Mouse (Mus musculus) heart, embryonic 13.5 days (tissue): ENCODE data around the gene Mrpl50. TPM values are rescaled to one million over a fixed set of nuclear protein-coding genes. Genes with fewer than 3 reads are reported as not detected.
A peak's percentile ranks its signal among the peaks of the same experiment; 100 is the strongest.
"Not testable (repeated sequence)": the region's sequence is repeated elsewhere in the genome, so short reads cannot be mapped to it uniquely, and the experiment has no call there.

Experiments used
- ATAC-seq: fragments of 200-750 bp; cut with Nextera tagmentation; 2 replicates; pipeline ENCODE4 v1.8.0; 2017; ENCODE audit warnings: moderate TSS enrichment; ENCODE audit not compliant: insufficient number of reproducible peaks, low FRiP score, low TSS enrichment; ENCODE audit errors: extremely low read depth
- H3K27ac ChIP-seq: fragments of 300-500 bp; sonication (generic); replicated peaks from 2 replicates; pipeline ENCODE4 v1.5.1; 2015; ENCODE audit warnings: moderate library complexity, mild to moderate bottlenecking, inconsistent platforms
- H3K27me3 ChIP-seq: fragments of 300-500 bp; sonication (generic); replicated peaks from 2 replicates; pipeline ENCODE4 v1.6.1; 2015; ENCODE audit warnings: mild to moderate bottlenecking, inconsistent platforms
- H3K36me3 ChIP-seq: fragments of 300-500 bp; sonication (generic); 2 replicates; pipeline ENCODE4 v1.6.1; 2015; ENCODE audit warnings: mild to moderate bottlenecking, inconsistent platforms
- H3K4me1 ChIP-seq: fragments of 300-500 bp; sonication (generic); 2 replicates; pipeline ENCODE4 v1.6.1; 2015; ENCODE audit warnings: inconsistent platforms
- H3K4me2 ChIP-seq: fragments of 300-500 bp; sonication (generic); 2 replicates; pipeline ENCODE4 v1.6.1; 2015; ENCODE audit warnings: inconsistent platforms, mild to moderate bottlenecking, moderate library complexity
- H3K4me3 ChIP-seq: fragments of 300-500 bp; sonication (generic); 2 replicates; pipeline ENCODE4 v1.5.1; 2015; ENCODE audit warnings: moderate library complexity, mild to moderate bottlenecking, inconsistent platforms
- H3K9ac ChIP-seq: fragments of 300-500 bp; sonication (generic); 2 replicates; pipeline ENCODE4 v1.6.1; 2015; ENCODE audit warnings: inconsistent platforms, mild to moderate bottlenecking, moderate library complexity
- H3K9me3 ChIP-seq: fragments of 300-500 bp; sonication (generic); 2 replicates; pipeline ENCODE4 v1.6.1; 2016; ENCODE audit warnings: inconsistent platforms
- WGBS: fragments of 180-500 bp; shearing (Covaris S2); methylation state at CpG from one replicate; pipeline ENCODE4 v1.1.7; 2015; ENCODE audit warnings: mixed read lengths; 5-methylcytosine and 5-hydroxymethylcytosine counted together
- polyA plus RNA-seq: library from polyadenylated mRNA; unstranded; fragments of >200 nt; fragmentation: Nextera tagmentation; extraction: Ambion mirVana; gene quantifications from 2 replicates; pipeline ENCODE4 v1.2.1, GENCODE M21; 2015

The Mrpl50 gene
- polyA plus RNA-seq, 1 experiment from 2014 or later: 57.7 TPM

DNA sequence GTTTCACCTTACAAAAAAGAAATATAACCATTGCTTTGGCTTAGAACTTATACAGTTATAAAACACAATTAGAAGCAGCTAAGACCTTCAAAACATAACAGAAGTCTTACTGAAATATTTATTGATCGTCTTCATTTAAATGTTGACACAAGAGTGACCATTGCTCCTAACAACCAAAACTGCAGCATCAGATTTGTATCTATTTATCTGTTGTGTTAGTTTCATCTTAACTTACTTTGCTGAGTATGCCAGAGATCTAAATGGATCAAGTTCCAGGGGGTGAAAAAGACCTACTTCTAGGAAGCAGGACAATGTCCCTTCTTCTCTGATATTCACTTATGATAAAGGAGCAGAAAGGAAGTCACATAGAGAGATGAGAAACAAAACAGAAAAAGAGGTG lies 17.3 kb downstream of the Mrpl50 start:
- Histone ChIP-seq H3K4me2 (no peak overlapping the region), H3K9ac (no peak overlapping the region), H3K4me3 (no peak overlapping the region), H3K9me3 (no peaks in the 10 kb centered on the region), H3K36me3 (no peaks in the 10 kb centered on the region), H3K27me3 (no peaks in the 10 kb centered on the region), H3K27ac (no peak overlapping the region), H3K4me1 (peaks cover 4% of the 10 kb centered on the region; the same call in 1 of the 2 replicates)
- no peak for ATAC-seq
- 68% methylated on average over 1 of the region's 1 CpGs for WGBS

DNA sequence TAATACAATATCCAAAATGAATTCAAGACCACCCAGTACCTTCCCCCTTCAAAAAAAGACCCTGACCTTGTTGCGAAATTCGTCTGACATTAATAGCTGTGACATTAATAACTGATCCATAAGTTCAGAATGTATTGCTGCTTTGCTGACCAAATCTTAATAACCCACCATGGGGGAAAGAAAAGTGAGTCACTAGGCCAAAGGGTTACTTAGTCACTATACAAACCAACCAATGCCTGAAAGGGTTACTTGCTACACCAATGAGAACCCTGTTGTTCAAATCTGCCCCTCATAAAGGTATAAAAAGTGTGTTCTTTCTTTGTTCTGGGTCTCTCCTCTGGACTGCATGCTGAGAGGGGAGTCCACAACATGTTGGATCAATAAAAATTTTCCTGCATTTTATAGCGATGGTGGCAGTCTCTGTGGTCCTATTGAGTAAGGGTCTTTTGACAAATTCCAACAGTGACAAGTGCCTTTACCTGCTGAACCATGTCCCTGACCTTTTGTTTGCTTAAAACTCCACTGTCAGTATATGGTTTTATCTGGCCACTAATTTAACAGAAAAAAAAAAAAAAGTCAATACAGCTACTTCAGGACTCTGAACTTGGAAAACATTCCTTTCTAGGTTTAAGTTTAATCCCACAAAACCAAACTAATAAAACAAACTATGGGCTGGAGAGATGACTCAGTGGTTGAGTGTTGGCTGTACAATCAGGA lies 34.8 kb downstream of the Mrpl50 start:
- H3K27ac ChIP-seq, H3K4me1 ChIP-seq, H3K36me3 ChIP-seq, H3K9ac ChIP-seq, H3K9me3 ChIP-seq, H3K27me3 ChIP-seq, H3K4me2 ChIP-seq, H3K4me3 ChIP-seq, ATAC-seq: not testable (repeated sequence)
- WGBS: 76% methylated on average over 3 of the region's 3 CpGs

DNA sequence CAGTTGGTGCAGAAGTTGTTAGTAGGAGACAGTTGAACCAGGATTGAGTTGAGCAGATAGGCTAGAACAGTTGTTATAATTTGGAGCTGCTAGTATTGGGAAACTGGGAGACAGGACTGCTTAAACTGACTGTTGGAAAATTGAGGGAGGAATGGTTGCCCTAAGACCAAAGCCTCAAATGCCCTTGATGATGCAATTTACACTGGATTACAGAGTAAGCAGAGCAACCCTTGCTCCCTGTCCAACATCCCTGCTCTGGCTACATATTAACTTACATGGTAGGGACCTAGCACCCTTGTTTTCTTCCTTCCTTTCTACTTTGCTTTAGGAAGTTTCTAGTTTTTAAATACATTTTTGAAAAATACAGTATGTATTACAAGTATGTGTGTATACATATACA lies 35.5 kb downstream of the Mrpl50 start:
- no peak for ATAC-seq
- Histone ChIP-seq H3K4me1 (0 out of 2 replicates have a peak, but pooled peaks cover 2% of the 10 kb centered on the region), H3K4me2 (no peak overlapping the region), H3K36me3 (no peaks in the 10 kb centered on the region), H3K9ac (no peak overlapping the region), H3K27ac (no peak overlapping the region), H3K27me3 (no peaks in the 10 kb centered on the region; the same call in 1 of the 2 replicates), H3K9me3 (no peaks in the 10 kb centered on the region), H3K4me3 (no peak overlapping the region)

DNA sequence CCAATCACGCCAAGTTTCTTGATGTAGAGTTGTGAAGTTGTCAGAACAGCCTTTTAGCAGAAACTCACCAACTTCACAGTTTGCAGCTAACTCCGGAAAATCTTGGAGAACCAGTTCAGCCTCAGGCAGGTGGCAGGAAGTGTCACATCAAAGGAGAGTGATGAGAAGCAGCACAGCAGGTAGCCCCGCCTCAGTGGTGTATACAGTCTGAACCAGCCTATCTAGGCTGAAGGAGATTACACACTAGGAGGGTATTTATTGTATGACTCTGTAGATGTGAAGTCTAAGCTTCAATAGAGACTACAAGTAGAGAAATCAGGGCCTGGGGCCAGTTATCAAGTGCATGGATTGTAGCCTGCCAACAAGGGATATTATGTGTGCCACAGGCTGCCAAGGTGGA lies 40.0 kb downstream of the Mrpl50 start:
- ATAC-seq: no peak
- Histone ChIP-seq H3K4me1 (peaks cover 13% of the 10 kb centered on the region), H3K27me3 (no peaks in the 10 kb centered on the region; the same call in 1 of the 2 replicates), H3K27ac (no peak overlapping the region), H3K9me3 (no peaks in the 10 kb centered on the region), H3K9ac (no peak overlapping the region), H3K36me3 (no peaks in the 10 kb centered on the region), H3K4me3 (no peak overlapping the region), H3K4me2 (no peak overlapping the region)
- WGBS: 58% methylated on average over 3 of the region's 3 CpGs

DNA sequence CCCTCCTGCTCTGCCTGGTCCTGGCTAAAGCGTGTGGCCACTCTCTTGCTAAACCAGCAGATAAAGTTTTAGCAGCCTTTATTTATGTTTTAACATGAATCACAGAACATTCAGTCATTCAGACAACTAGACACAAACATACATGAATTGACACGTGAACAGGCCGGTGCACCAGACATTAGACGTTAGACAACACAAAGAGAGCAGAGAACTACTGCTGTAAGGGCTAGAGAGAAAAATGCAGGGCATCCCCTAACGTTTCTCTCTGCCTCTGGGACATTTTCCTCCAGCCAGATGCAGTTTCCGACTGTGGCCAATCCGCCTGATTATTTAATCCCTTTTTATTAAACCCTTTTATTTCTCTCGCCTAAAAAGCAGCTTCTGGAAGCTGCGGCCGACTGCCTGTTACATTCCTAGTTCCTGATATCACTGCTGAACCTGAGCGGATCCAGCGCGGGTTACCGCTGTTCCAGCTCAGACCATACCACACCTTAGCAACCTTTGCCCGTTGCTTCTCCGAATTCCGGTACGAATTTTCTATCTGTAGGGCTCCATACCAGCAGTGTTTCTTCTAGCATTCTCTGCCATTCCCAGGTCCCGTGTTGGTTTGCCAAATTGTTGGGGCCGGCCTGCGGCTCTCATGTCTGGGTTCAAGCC lies 40.7 kb downstream of the Mrpl50 start:
- H3K4me2 ChIP-seq: peak overlapping the region; percentile 63
- no peak overlapping the region for H3K27ac ChIP-seq
- H3K9me3 ChIP-seq: no peaks in the 10 kb centered on the region
- no peaks in the 10 kb centered on the region; the same call in 1 of the 2 replicates for H3K27me3 ChIP-seq
- peaks cover 13% of the 10 kb centered on the region for H3K4me1 ChIP-seq
- 17% methylated on average over 21 of the region's 21 CpGs for WGBS
- no peak overlapping the region; the same call in 1 of the 2 replicates for H3K9ac ChIP-seq
- H3K4me3 ChIP-seq: peak overlapping the region; percentile 30
- no peaks in the 10 kb centered on the region for H3K36me3 ChIP-seq
- ATAC-seq: no peak

DNA sequence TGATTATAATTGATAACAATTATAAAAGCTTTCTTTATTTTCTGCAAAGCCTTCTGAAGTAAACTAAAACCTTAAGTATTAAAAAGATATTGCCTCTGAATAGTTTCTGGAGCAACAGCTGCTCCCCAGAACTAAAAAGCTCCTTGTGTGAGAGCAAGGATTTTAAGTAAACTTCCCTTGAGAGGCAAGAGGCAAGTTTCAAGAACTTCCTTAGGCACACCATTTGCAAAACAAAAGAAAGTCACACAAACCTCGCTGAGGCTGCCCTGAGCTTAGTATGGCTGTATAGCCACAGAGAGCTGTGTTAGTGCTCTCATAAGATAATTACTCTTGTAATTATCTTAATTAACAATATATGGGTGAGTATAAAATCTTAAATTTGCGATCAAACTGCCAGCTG lies 41.9 kb downstream of the Mrpl50 start:
- not testable (repeated sequence) for H3K4me3 ChIP-seq, H3K27ac ChIP-seq, H3K9ac ChIP-seq, ATAC-seq, H3K27me3 ChIP-seq, H3K36me3 ChIP-seq, H3K9me3 ChIP-seq
- peaks cover 13% of the 10 kb centered on the region for H3K4me1 ChIP-seq
- WGBS: 50% methylated on average over 2 of the region's 2 CpGs
- 0 out of 2 replicates have a peak overlapping the region, but pooled peaks have one; percentile 68 for H3K4me2 ChIP-seq

DNA sequence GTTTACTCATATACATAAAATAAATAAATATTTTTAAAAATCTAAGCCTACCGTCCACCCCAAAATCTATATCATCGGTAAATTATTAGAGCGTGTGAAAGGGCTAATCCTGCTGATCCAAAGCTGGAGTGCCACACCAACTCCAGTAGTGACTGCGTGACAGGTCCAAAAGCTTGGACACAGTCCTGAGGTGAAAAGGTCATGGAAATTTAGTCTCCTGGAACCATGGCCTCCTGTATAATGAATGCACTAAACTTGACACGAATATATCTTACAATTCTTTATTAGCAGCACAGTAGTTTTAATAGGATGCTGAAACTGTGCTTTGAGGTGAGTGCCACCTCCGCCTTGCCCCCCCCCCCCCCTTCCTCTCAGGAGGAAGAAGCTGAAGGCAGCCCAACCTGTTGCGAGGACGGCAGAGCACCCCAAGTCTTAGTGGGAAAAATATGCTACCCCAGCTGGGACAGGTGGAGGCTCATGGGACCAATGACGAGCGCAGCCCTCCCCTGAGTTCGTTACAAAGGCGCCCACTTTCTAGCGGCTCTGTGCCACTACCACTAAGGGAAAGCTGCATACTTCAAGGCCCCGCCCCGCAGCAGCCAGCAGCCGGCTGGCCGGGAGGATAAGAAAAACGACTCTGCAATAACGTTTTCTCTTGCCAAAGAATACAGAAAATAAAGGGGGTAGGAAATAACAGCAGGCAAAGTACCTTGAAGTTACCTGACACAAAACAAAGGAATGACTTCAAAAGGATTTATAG lies 42.6 kb downstream of the Mrpl50 start:
- ATAC-seq: no peak
- Histone ChIP-seq H3K27ac (no peak overlapping the region), H3K4me2 (peak overlapping the region; percentile 68), H3K27me3 (no peaks in the 10 kb centered on the region; the same call in 1 of the 2 replicates), H3K9ac (peak overlapping the region; percentile 62), H3K4me3 (peak overlapping the region; percentile 46), H3K4me1 (peaks cover 13% of the 10 kb centered on the region), H3K36me3 (no peaks in the 10 kb centered on the region), H3K9me3 (no peaks in the 10 kb centered on the region)
- 21% methylated on average over 19 of the region's 19 CpGs for WGBS

DNA sequence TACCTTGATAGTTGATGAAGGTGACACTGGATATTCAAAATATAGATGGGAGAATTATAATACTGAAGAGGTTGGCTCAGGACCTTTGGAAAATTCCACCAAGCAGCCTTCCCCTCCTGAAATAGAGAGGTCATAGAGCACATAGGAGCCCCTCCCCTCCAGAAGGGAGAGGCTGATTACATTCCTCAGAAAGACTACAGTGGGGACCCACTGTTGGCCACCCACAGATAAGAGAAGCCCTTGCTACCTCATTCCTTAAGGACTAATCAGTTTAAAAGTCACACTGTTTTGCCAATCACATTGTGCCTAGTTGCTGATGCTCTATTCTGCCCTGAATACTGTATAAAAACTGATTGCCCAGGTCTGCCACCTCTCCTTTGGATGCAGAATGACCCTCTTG lies 46.3 kb downstream of the Mrpl50 start:
- no peaks in the 10 kb centered on the region for H3K36me3 ChIP-seq
- no peak overlapping the region for H3K4me2 ChIP-seq
- H3K4me3 ChIP-seq: no peak overlapping the region
- peaks cover 11% of the 10 kb centered on the region for H3K4me1 ChIP-seq
- H3K27me3 ChIP-seq: no peaks in the 10 kb centered on the region
- H3K27ac ChIP-seq: no peak overlapping the region
- no peak for ATAC-seq
- no peak overlapping the region for H3K9ac ChIP-seq
- H3K9me3 ChIP-seq: no peaks in the 10 kb centered on the region

DNA sequence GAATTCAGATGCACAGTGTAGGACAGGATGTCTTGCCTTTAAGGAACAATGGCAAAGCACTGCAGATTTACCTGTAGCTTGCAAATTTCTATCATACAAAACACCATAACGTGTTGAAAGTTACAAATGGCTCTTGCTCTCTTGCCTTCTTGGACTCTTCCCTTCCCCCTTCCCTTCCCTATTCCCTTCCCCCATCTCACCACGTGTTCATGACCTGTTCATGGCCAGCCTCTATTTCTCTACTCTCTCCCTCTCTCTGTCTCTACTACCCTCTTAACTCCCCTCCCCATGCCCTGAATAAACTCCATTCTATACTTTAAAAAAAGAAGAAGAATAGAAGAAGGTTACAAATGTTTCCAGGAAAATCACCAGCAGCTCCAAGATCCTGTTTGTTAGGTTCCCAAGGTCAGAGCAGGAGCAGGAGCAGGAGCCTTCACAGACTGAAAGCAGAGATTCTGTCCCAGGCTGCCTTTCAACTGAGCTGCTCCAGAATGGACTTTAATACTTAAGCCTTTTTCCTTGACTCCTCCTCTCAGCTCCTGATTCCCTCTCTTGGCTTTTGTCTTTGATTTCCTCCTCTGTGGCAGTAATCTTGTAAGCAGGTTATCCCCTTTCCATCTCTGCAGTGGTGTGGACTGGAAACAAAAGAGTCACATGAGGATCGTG lies 47.3 kb downstream of the Mrpl50 start, which contains the start of gene Acnat1:
Gene Acnat1, minus strand, starts transcription at position 478 of the 666 bp plus-strand sequence.
- H3K27me3 ChIP-seq: no peaks in the 10 kb centered on the region
- H3K4me2 ChIP-seq: no peak within 1 kb of the TSS
- peaks cover 9% of the 10 kb centered on the region for H3K4me1 ChIP-seq
- no peak within 1 kb of the TSS for H3K27ac ChIP-seq
- no peaks in the 10 kb centered on the region for H3K9me3 ChIP-seq
- WGBS: 45% methylated on average over 3 of the region's 3 CpGs
- H3K9ac ChIP-seq: no peak within 1 kb of the TSS
- H3K36me3 ChIP-seq: no peaks in the 10 kb centered on the region
- no peak for ATAC-seq
- H3K4me3 ChIP-seq: no peak within 1 kb of the TSS

DNA sequence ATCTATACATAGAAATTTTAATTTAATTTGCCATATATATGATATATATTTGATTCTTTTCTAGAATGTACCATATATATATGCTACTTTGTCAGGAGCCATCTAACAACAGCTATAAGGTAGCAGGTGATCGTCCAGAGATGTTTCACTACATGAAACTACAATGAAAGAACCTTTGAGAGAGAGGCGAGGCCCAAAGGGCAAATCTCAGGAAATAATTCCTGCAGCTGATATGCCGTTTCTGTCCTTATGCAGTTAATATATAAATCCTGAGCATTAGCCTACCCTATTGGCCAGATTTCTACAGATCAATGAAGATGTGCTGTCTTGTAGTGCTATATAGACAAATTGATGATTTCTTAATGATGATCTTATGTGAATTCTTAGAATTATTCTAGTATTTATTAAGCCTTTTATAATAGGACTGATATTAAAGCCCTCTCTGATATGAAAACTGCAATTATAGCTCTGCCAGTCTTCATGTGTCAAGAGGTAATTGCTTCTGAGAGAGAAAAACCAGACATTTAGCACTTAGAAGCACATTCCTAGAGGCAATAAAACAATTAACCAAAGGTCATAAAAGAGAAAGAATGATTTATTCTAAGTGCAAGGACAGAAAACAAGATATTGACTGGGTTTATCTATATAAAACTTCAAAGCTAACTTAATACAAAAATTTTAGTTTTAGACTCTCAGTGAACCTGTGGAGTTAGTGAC lies 51.3 kb downstream of the Mrpl50 start:
- H3K27me3 ChIP-seq: no peaks in the 10 kb centered on the region
- H3K36me3 ChIP-seq: no peaks in the 10 kb centered on the region
- 66% methylated on average over 3 of the region's 3 CpGs for WGBS
- no peak overlapping the region for H3K4me2 ChIP-seq
- no peaks in the 10 kb centered on the region for H3K4me1 ChIP-seq
- H3K27ac ChIP-seq: no peak overlapping the region
- no peaks in the 10 kb centered on the region for H3K9me3 ChIP-seq
- no peak overlapping the region for H3K9ac ChIP-seq
- ATAC-seq: no peak
- no peak overlapping the region for H3K4me3 ChIP-seq
